Mouse (Mus musculus): ENCODE results near the gene Xirp1. TPM values are rescaled to one million over a fixed set of nuclear protein-coding genes. Genes with fewer than 3 reads are reported as not detected.

Gene Xirp1
- polyA plus RNA-seq, 1 experiment from 2014 or later: 0.13 TPM

GRCm38 (mm10) chr9:119982956-119983551 lies 40.3 kb downstream of the Xirp1 start:
- Histone ChIP-seq H3K9ac (replicated peaks) (peak overlapping the region; percentile 86), H3K27me3 (ENCODE audit: insufficient read depth, low read length) (0 out of 2 replicates have a peak, but pooled peaks cover 2% of the 10 kb centered on the region), H3K27ac (ENCODE audit: low read depth) (peak overlapping the region; percentile 83), H3K9me3 (ENCODE audit: low read length) (no peaks in the 10 kb centered on the region), H3K4me2 (ENCODE audit: low read depth, low read length) (peak overlapping the region; percentile 79), H3K36me3 (replicated peaks; ENCODE audit: insufficient read depth, low read length) (no peaks in the 10 kb centered on the region), H3K4me3 (ENCODE audit: low read depth, low read length) (peak overlapping the region; percentile 77), H3K4me1 (ENCODE audit: insufficient read depth) (peaks cover 40% of the 10 kb centered on the region)
- under 1% methylated on average over 40 of the region's 48 CpGs for WGBS (ENCODE audit: insufficient replicate concordance)
- peak; percentile 65 for DNase-seq
- no peak for TF ChIP-seq CTCF (IDR thresholded peaks at IDR 0.05; ENCODE audit: low read depth)
- no peak for TF ChIP-seq EP300 (IDR thresholded peaks at IDR 0.05; ENCODE audit: low read depth)
- ATAC-seq: peak; percentile 20

- H3K27ac ChIP-seq (ENCODE audit: low read depth): peak overlapping the region; percentile 83
- WGBS (ENCODE audit: insufficient replicate concordance): under 1% methylated on average over 11 of the region's 11 CpGs
- H3K4me1 ChIP-seq (ENCODE audit: insufficient read depth): peaks cover 46% of the 10 kb centered on the region
- H3K4me2 ChIP-seq (ENCODE audit: low read depth, low read length): peak overlapping the region; percentile 79
- TF ChIP-seq CTCF (IDR thresholded peaks at IDR 0.05; ENCODE audit: low read depth) (peak; percentile 62), EP300 (IDR thresholded peaks at IDR 0.05; ENCODE audit: low read depth) (no peak)
- 0 out of 2 replicates have a peak, but pooled peaks cover 2% of the 10 kb centered on the region for H3K27me3 ChIP-seq (ENCODE audit: insufficient read depth, low read length)
- H3K4me3 ChIP-seq (ENCODE audit: low read depth, low read length): peak overlapping the region; percentile 77
- H3K9ac ChIP-seq (replicated peaks): peak overlapping the region; percentile 86
- ATAC-seq (peak; percentile 22), DNase-seq (peak; percentile 81)
- no peaks in the 10 kb centered on the region for H3K9me3 ChIP-seq (ENCODE audit: low read length)
- H3K36me3 ChIP-seq (replicated peaks; ENCODE audit: insufficient read depth, low read length): no peaks in the 10 kb centered on the region
Measured at GRCm38 (mm10) chr9:119982241-119982811, 41.1 kb downstream of the Xirp1 start.

- Histone ChIP-seq H3K27ac (ENCODE audit: low read depth) (peak overlapping the region; percentile 83), H3K9me3 (ENCODE audit: low read length) (no peaks in the 10 kb centered on the region), H3K4me1 (ENCODE audit: insufficient read depth) (peaks cover 55% of the 10 kb centered on the region), H3K4me2 (ENCODE audit: low read depth, low read length) (peak overlapping the region; percentile 79), H3K27me3 (ENCODE audit: insufficient read depth, low read length) (0 out of 2 replicates have a peak, but pooled peaks cover 2% of the 10 kb centered on the region), H3K4me3 (ENCODE audit: low read depth, low read length) (peak overlapping the region; percentile 77), H3K9ac (replicated peaks) (peak overlapping the region; percentile 86), H3K36me3 (replicated peaks; ENCODE audit: insufficient read depth, low read length) (no peaks in the 10 kb centered on the region; the same call in 1 of the 2 replicates)
- peak; percentile 71 for DNase-seq
- 6% methylated on average over 16 of the region's 16 CpGs for WGBS (ENCODE audit: insufficient replicate concordance)
- TF ChIP-seq EP300 (IDR thresholded peaks at IDR 0.05; ENCODE audit: low read depth) (no peak; the same call in 1 of the 2 replicates), CTCF (IDR thresholded peaks at IDR 0.05; ENCODE audit: low read depth) (no peak)
- peak; percentile 14 for ATAC-seq
Measured at GRCm38 (mm10) chr9:119981183-119982179, 41.9 kb downstream of the Xirp1 start.

GRCm38 (mm10) chr9:119980770-119981182 lies 42.6 kb downstream of the Xirp1 start:
- TF ChIP-seq EP300 (IDR thresholded peaks at IDR 0.05; ENCODE audit: low read depth) (no peak), CTCF (IDR thresholded peaks at IDR 0.05; ENCODE audit: low read depth) (no peak)
- Histone ChIP-seq H3K27ac (ENCODE audit: low read depth) (peak overlapping the region; percentile 83), H3K36me3 (replicated peaks; ENCODE audit: insufficient read depth, low read length) (no peaks in the 10 kb centered on the region; the same call in 1 of the 2 replicates), H3K9me3 (ENCODE audit: low read length) (no peaks in the 10 kb centered on the region), H3K27me3 (ENCODE audit: insufficient read depth, low read length) (0 out of 2 replicates have a peak, but pooled peaks cover 2% of the 10 kb centered on the region), H3K4me2 (ENCODE audit: low read depth, low read length) (peak overlapping the region; percentile 79), H3K9ac (replicated peaks) (peak overlapping the region; percentile 86; the same call in 1 of the 2 replicates), H3K4me1 (ENCODE audit: insufficient read depth) (peaks cover 55% of the 10 kb centered on the region), H3K4me3 (ENCODE audit: low read depth, low read length) (peak overlapping the region; percentile 77)
- DNase-seq (no peak), ATAC-seq (no peak)
- WGBS (ENCODE audit: insufficient replicate concordance): 6% methylated on average over 4 of the region's 4 CpGs

- no peak for ATAC-seq
- TF ChIP-seq EP300 (IDR thresholded peaks at IDR 0.05; ENCODE audit: low read depth): no peak
- no peak for TF ChIP-seq CTCF (IDR thresholded peaks at IDR 0.05; ENCODE audit: low read depth)
- Histone ChIP-seq H3K27ac (ENCODE audit: low read depth) (0 out of 2 replicates have a peak overlapping the region, but pooled peaks have one; percentile 8), H3K9ac (replicated peaks) (0 out of 2 replicates have a peak overlapping the region, but pooled peaks have one; percentile 9), H3K9me3 (ENCODE audit: low read length) (no peaks in the 10 kb centered on the region), H3K4me2 (ENCODE audit: low read depth, low read length) (peak overlapping the region; percentile 4; the same call in 1 of the 2 replicates), H3K27me3 (ENCODE audit: insufficient read depth, low read length) (0 out of 2 replicates have a peak, but pooled peaks cover 2% of the 10 kb centered on the region), H3K4me3 (ENCODE audit: low read depth, low read length) (no peak overlapping the region), H3K4me1 (ENCODE audit: insufficient read depth) (peaks cover 52% of the 10 kb centered on the region), H3K36me3 (replicated peaks; ENCODE audit: insufficient read depth, low read length) (peaks cover 7% of the 10 kb centered on the region)
- WGBS (ENCODE audit: insufficient replicate concordance): 63% methylated on average over 2 of the region's 2 CpGs
- DNase-seq: no peak
Measured at GRCm38 (mm10) chr9:119979749-119980148, 43.6 kb downstream of the Xirp1 start.
